Mouse (Mus musculus) lung, adult 2 months (tissue): Measurements from ENCODE around the gene Gm37240.

Experiments used
- CTCF ChIP-seq: fragments of 200-500 bp; IDR thresholded peaks from 2 replicates; pipeline ENCODE4 v1.5.1; 2011; ENCODE audit warnings: mild to moderate bottlenecking, low read length, control low read depth; ENCODE audit not compliant: insufficient read depth
- POLR2A ChIP-seq: fragments of 200-500 bp; IDR thresholded peaks from 2 replicates; pipeline ENCODE4 v1.6.1; 2011; ENCODE audit warnings: low read depth, mild to moderate bottlenecking, control low read depth, low read length, borderline replicate concordance; ENCODE audit errors: extremely low read depth

DNA sequence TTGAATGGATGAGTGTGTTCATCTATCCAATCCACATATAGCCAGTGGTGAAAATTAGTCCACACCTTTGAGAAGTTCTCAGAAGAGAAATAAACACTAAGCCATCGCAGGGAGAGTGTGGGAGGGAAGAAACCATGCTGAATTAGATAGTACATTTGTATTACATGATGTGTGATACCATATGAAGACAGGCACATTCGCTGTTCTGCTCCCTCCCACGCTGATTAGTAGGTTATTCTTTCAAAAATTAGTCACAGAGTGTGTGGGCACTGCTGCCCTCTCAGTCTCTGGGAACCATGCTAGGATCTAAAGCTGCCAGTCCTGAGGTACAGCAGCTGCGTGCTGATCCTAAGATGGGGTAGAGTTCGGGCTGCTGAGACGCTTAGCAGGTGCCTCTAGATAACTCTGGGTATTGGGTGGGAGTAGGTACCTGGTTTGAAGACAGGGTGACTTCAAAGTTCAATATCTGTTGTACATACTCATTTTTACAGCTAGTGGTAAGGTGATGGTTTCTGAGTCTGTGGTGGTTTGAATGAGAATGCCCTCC is 333.5 kb downstream of the Gm37240 start:
- no peak for TF ChIP-seq CTCF
- no peak for TF ChIP-seq POLR2A
